In the genomic region with DNA sequence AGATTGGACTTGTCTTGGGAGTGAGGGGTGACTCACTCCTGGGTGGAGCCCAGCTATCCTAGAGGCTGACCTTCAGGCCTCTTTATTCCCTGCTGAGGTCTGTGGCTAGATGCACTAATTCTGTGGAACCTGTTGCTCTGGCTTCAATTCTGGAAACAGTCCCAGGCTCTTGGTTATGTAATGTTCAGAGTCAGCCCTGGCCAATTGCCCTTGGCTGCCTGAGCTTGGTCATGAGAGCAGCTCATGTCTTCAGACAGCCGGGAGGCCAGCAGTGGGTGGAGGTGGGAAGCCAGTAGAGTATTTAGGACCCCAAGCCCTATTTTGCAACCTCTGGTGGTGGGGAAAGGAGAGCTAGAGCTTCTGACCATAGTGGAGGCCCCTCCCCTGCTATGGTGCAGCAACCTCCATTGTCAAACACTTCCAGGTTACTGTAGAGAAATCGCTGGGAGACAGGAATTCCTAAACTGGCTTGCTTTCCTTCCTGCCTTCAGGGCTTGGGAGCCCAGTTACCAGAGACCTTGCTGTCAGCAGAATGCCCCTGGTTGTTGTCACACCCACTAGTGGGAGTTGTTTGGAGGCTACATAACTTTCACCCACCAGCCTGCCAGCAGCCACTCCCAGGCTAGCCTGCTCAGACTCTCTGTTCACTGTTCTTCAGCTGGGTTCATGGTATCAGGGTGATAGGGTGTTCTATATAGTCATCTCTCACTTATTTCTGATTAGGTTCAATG, we compare ENCODE assay signal across 9 mouse cellular contexts. TPM values are rescaled to one million over a fixed set of nuclear protein-coding genes. Genes with fewer than 3 reads are reported as not detected.
DNase-seq lines count a peak whose midpoint lies in the region; ATAC-seq lines count a peak whose summit lies in the region.
"Had no signal": no experiment of that assay in that cellular context is flagged by ENCODE, and none has a peak within 500 bp of the region (broad histone marks: within the 10 kb centered on the region; RNA-seq: fewer than 3 reads in every experiment).

No protein-coding gene starts in this region.

- H3K9me3 ChIP-seq in hindbrain, embryonic 16.5 days (ENCODE audit: control insufficient read depth, low read length): no peaks in the 10 kb centered on the region
- no peaks in the 10 kb centered on the region for H3K9me3 ChIP-seq in hindbrain, embryonic 11.5 days (ENCODE audit: control insufficient read depth, low read length)
- H3K9me3 ChIP-seq in liver, embryonic 12.5 days (replicated peaks): no peaks in the 10 kb centered on the region
- H3K9me3 ChIP-seq: megakaryocyte, embryonic 14.5 days had no signal

- H3K4me3 ChIP-seq in hindbrain, embryonic 16.5 days (ENCODE audit: low read length): no peak overlapping the region
- no peak overlapping the region for H3K4me3 ChIP-seq in hindbrain, embryonic 11.5 days (ENCODE audit: low read depth, low read length)
- H3K4me3 ChIP-seq in liver, embryonic 12.5 days: no peak overlapping the region
- H3K4me3 ChIP-seq: megakaryocyte, embryonic 14.5 days had no signal

- no peak overlapping the region for H3K9ac ChIP-seq in hindbrain, embryonic 16.5 days (ENCODE audit: low read depth, low read length)
- H3K9ac ChIP-seq in hindbrain, embryonic 11.5 days (ENCODE audit: low read depth, low read length): no peak overlapping the region
- 0 out of 2 replicates have a peak overlapping the region, but pooled peaks have one; percentile 17 for H3K9ac ChIP-seq in liver, embryonic 12.5 days

- peak; percentile 50 for ATAC-seq in hindbrain, embryonic 16.5 days
- no peak for ATAC-seq in hindbrain, embryonic 11.5 days (ENCODE audit: low FRiP score)
- peak; percentile 62 for ATAC-seq in liver, embryonic 12.5 days

- WGBS in hindbrain, embryonic 16.5 days: 62% methylated on average over 2 of the region's 2 CpGs
- WGBS in hindbrain, embryonic 11.5 days: 87% methylated on average over 2 of the region's 2 CpGs
- 44% methylated on average over 2 of the region's 2 CpGs for WGBS in liver, embryonic 12.5 days (ENCODE audit: insufficient replicate concordance)

- peak overlapping the region; percentile 60; the same call in 1 of the 2 replicates for H3K27ac ChIP-seq in hindbrain, embryonic 16.5 days (ENCODE audit: low read depth, low read length)
- no peak overlapping the region for H3K27ac ChIP-seq in hindbrain, embryonic 11.5 days (ENCODE audit: low read depth, low read length)
- H3K27ac ChIP-seq in liver, embryonic 12.5 days: peak overlapping the region; percentile 68

- no peaks in the 10 kb centered on the region for H3K27me3 ChIP-seq in hindbrain, embryonic 16.5 days (replicated peaks; ENCODE audit: control insufficient read depth, insufficient read depth, low read length)
- H3K27me3 ChIP-seq in hindbrain, embryonic 11.5 days (ENCODE audit: control insufficient read depth, insufficient read depth, low read length): no peaks in the 10 kb centered on the region
- H3K27me3 ChIP-seq in liver, embryonic 12.5 days (replicated peaks): 0 out of 2 replicates have a peak, but pooled peaks cover 3% of the 10 kb centered on the region
- H3K27me3 ChIP-seq: megakaryocyte, embryonic 14.5 days had no signal

- H3K36me3 ChIP-seq in hindbrain, embryonic 16.5 days (ENCODE audit: control insufficient read depth, insufficient read depth, low read length): no peaks in the 10 kb centered on the region
- H3K36me3 ChIP-seq in hindbrain, embryonic 11.5 days (ENCODE audit: control insufficient read depth, insufficient read depth, low read length): no peaks in the 10 kb centered on the region
- H3K36me3 ChIP-seq in liver, embryonic 12.5 days: peaks cover 9% of the 10 kb centered on the region; the same call in 1 of the 2 replicates

- H3K4me1 ChIP-seq in hindbrain, embryonic 16.5 days (ENCODE audit: control insufficient read depth, insufficient read depth, low read depth, low read length): peaks cover 5% of the 10 kb centered on the region
- H3K4me1 ChIP-seq in hindbrain, embryonic 11.5 days (replicated peaks; ENCODE audit: control insufficient read depth, insufficient read depth, low read length): no peaks in the 10 kb centered on the region
- H3K4me1 ChIP-seq in liver, embryonic 12.5 days: peaks cover 71% of the 10 kb centered on the region

- DNase-seq in hindbrain, embryonic 11.5 days (ENCODE audit: low spot score): no peak
- DNase-seq in cerebellum, postnatal 14 days: peak; percentile 94 to 95
- DNase-seq in heart, adult 8-10 months (ENCODE audit: low spot score): peak; percentile 97
- peak; percentile 94 for DNase-seq in kidney, postnatal 14 days
- DNase-seq in right cerebral cortex, postnatal 4 days: peak; percentile 45
- no peak for DNase-seq in B cell, adult 2 months

- no peak overlapping the region for H3K4me2 ChIP-seq in hindbrain, embryonic 16.5 days (ENCODE audit: low read length)
- no peak overlapping the region for H3K4me2 ChIP-seq in hindbrain, embryonic 11.5 days (replicated peaks; ENCODE audit: low read depth, low read length)
- peak overlapping the region; percentile 16; the same call in 1 of the 2 replicates for H3K4me2 ChIP-seq in liver, embryonic 12.5 days

RNA-seq across cellular contexts. Expression of a gene that starts 39.6 kb away (rescaled TPM):
- 56.1 and 58.9 TPM in 2 replicates for polyA plus RNA-seq in hindbrain, embryonic 16.5 days (2015; fragmentation: Nextera tagmentation; extraction: Ambion mirVana)
- polyA plus RNA-seq in hindbrain, embryonic 11.5 days (2014; fragmentation: Nextera tagmentation; extraction: Ambion mirVana): 31.6 and 32.8 TPM in 2 replicates
- 100 to 1,000 TPM; 157 to 180 (median 176) TPM for total RNA-seq in heart, adult 8-10 months (2022)
- 16.3 and 17.0 TPM in 2 replicates for polyA plus RNA-seq in liver, embryonic 12.5 days (2016; fragmentation: Nextera tagmentation; extraction: Ambion mirVana)

Comparison
In these comparisons a context has a peak if more than half of its experiments do, and no peak if none do; other contexts are left out.
1. DNase-seq: peak in cerebellum, postnatal 14 days (2 of 2), heart, adult 8-10 months (single experiment), kidney, postnatal 14 days (single experiment) and right cerebral cortex, postnatal 4 days (single experiment); none in hindbrain, embryonic 11.5 days (single experiment) and B cell, adult 2 months (0 of 2).